Mouse (Mus musculus) CH12.LX (cell line): ENCODE results near the gene Abca4.

Experiments used
- CHD2 ChIP-seq: IDR thresholded peaks from 2 replicates; pipeline ENCODE4 v1.6.1; 2011; ENCODE audit warnings: low read length, improper control_type of control experiment
- USF1 ChIP-seq: IDR thresholded peaks from 2 replicates; pipeline ENCODE4 v1.6.1; 2014; ENCODE audit warnings: low read depth, mild to moderate bottlenecking, inconsistent platforms, low read length, improper control_type of control experiment

DNA sequence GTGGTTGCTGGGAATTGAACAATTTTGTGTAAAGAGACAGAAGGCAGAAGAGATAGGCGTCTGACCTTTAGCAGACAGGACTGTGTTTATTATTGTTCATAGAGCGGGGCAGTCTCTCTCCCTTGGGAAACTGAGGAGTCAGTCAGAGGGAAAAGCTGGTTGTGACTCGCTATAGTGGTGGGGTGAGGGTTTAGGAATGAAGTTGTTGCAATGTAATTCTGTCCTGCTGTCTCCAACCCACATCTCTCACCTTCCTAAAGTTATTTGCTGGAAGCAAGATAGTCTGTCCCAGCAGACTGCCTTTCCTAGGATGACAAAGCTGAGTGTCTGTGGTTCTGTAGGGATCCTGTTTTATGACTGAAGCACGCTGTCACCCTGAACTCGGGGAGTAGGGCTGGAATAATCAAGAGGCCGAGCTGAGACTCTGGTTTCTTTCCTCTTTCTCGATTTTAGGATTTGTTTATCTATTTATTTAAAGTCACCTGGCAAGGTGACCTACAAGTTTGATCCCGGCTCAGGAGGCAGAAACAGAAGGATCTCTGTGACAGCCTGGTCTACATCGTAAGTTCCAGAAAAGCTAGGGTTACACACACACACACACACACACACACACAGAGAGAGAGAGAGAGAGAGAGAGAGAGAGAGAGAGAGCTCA lies 159.6 kb downstream of the Abca4 start:
- no peak for TF ChIP-seq USF1
- no peak for TF ChIP-seq CHD2
